Mouse (Mus musculus): ENCODE measurements around the gene Tmem185b.
A peak's percentile ranks its signal among the peaks of the same experiment; 100 is the strongest.

The Tmem185b gene

DNA sequence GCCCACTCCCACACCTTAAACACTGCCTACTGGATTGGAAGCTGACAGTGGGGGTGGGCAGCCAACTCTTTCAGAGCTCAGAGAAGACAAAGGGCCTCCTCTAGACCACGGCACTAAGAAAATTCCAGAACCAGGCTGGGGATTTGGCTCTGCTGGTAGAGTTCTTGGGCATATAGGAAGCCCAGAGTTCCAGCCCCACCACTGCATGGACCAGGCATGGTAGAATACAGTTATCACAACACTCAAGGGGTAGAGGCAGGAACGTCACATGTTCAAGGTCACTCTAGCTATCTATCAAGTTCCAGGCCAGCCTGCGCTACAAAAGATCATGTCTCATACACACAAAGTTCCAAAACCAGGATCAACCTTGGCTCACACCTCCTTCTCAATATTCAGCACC, 22.8 kb upstream of the Tmem185b start:
- DNase-seq (ENCODE audit: low spot score in 2 of 2) = no peak

DNA sequence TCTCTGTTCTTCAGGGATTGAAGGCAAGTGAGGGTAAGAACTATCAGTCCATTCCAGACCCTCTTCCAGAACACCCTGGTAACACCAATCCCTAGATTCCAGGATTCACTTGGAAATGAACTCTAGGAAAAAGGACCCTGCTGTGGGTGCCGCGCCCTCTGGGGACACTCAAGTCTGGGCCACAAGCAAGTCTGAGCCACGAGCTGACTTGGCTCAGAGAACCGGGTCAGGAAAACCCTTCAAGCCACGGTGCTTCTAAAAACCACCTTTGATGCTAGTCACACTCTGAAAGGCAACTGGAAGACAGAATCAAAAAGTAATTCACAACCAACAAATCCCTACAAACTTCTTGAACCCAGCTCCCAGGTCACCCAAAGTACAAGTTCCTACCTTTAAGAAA, 22.2 kb upstream of the Tmem185b start:
- DNase-seq (ENCODE audit: low spot score in 2 of 2) = no peak

GRCm38 (mm10) chr1:119504260-119505062, 21.5 kb upstream of the Tmem185b start, which contains the start of gene Ralb:
Gene Ralb, minus strand, starts transcription at chr1:119504794.
- peak; percentile 95 to 98 for DNase-seq (ENCODE audit: low spot score in 2 of 2)

GRCm38 (mm10) chr1:119505951-119506350, 20.0 kb upstream of the Tmem185b start:
- no peak for DNase-seq (ENCODE audit: low spot score in 2 of 2)

DNA sequence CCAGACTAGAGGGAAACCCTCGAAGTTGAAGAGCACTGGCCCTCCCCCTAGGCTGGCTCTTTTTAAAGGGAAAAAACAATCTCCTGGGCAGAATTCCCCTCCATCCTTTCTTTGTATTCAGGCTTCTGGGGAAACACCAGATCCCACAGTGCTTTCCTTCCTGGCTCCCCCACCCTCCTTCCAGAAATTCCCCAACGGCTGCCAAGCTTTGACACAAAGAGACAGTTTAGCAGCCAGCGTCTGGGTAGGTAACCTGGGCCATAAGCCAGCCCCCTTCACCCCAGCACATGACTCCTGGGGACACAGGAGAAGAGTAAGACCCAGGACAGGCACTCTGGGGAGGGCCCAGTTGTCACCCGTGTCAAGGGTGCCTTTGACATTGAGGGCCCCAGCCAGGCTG, 17.4 kb upstream of the Tmem185b start:
- DNase-seq (ENCODE audit: low spot score in 2 of 2) = no peak

- no peak for DNase-seq (ENCODE audit: low spot score in 2 of 2)
These were observed 16.5 kb upstream of the Tmem185b start for GRCm38 (mm10) chr1:119509474-119509873.

GRCm38 (mm10) chr1:119510409-119510808, 15.6 kb upstream of the Tmem185b start:
- DNase-seq (ENCODE audit: low spot score in 2 of 2) = no peak

GRCm38 (mm10) chr1:119510857-119511256, 15.1 kb upstream of the Tmem185b start:
- DNase-seq (ENCODE audit: low spot score in 2 of 2) = no peak

- no peak for DNase-seq (ENCODE audit: low spot score in 2 of 2)
These were observed 7.9 kb upstream of the Tmem185b start for GRCm38 (mm10) chr1:119518060-119518459.

DNA sequence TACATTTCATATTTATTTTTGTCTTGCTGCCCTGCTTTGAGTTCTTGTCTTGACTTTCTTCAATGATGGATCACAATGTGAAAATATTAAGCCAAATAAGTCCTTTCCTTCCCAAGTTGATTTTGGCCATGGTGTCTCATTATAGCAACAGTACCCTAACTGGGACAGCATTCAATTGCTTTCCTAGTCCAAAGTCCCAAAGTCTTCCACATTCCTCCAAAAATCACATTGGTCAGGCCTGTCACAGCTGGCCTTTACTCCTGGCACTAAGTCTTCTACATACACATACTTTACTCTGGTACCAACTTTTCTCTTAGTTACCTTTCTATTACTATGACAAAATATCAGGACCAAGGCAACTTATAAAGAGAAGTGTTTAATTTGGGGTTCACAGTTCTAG, 7.2 kb upstream of the Tmem185b start:
- DNase-seq (ENCODE audit: low spot score in 2 of 2) = no peak

DNA sequence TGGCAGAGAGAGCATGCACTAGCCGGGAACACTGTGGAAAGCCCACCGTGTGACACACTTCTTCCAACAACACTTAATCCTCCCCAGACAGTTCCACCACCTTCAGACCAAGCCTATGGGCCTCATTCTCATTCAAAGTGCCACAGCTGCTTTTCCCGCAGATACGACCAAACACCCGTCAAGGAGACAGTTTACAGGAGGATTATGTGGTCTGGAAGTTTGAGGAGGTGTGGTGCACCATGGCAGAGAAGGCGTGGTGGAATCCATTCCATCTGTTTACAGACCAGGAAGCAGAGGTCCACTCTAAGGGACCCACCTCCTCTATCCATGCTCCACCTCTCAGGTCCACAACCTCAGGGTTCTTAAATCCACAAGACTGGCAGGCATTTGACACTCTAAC, 6.7 kb upstream of the Tmem185b start:
- no peak for DNase-seq (ENCODE audit: low spot score in 2 of 2)

GRCm38 (mm10) chr1:119521029-119521428, 4.9 kb upstream of the Tmem185b start:
- no peak for DNase-seq (ENCODE audit: low spot score in 2 of 2)

DNA sequence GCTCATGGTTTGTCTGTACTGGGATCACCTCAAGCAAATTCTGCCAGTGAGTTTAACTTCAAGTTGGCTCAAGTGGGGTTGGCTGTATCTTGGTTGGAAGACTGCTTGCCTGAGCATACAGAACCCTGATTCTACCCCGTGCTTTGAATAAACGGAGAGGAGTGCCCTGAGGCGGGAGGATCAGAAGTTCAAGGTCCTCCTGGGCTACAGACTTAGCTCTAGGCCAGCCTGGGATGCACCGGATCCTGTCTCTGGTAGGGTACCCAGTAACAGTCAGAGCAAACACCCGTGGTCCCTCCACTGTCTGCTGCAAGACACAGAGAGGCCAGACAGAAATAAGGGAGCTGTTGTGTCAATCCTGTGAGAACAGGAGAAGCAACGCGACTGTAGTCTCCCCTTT, 4.3 kb upstream of the Tmem185b start:
- DNase-seq (ENCODE audit: low spot score in 2 of 2) = no peak

DNA sequence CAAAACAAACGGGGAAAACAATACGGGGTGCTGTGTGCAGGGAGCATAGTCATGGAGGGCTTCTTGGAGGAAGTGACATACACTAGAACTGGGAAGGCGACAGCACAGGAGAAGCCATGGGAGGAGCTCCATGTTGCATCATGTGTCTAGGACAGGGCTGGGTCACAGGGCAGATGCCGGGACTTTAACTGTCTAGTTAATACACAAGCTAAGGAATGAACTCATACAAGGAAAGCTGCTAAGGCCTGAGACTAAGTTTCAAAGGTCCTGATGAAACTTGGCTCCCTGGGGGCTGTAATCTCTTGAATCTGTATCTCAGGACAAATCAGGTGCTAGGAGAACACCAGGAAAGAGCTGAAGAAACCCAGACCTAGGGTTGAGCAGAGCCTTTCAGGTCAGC, 3.2 kb upstream of the Tmem185b start:
- DNase-seq (ENCODE audit: low spot score in 2 of 2) = no peak

DNA sequence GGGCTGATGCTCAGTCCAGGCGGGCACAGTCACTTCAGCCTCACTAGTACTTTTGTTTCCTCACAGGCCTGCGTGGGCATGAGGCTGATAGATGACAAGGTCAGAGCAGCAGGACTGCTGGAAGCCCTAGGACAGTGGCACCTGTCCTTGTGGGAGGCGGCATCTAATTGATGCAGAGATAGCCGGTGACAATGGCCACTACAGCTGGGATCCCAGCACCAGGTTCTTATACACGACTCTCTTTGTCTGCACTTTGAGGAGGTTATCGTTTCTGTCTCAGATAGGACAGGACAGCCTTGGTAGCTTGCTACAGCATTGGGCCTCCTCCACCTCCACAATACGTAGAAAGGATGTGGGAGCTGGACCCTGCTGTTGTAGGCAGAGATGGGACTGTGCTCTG, 2.6 kb upstream of the Tmem185b start:
- no peak for DNase-seq (ENCODE audit: low spot score in 2 of 2)

- DNase-seq (ENCODE audit: low spot score in 2 of 2) = no peak
These were observed 2.1 kb upstream of the Tmem185b start for GRCm38 (mm10) chr1:119523826-119524225.

- no peak for DNase-seq (ENCODE audit: low spot score in 2 of 2)
These were observed 936 bp upstream of the Tmem185b start for GRCm38 (mm10) chr1:119525004-119525444.

GRCm38 (mm10) chr1:119530941-119531340, 5.0 kb downstream of the Tmem185b start:
- no peak for DNase-seq (ENCODE audit: low spot score in 2 of 2)

GRCm38 (mm10) chr1:119532165-119532564, 6.2 kb downstream of the Tmem185b start:
- DNase-seq (ENCODE audit: low spot score in 2 of 2) = no peak

GRCm38 (mm10) chr1:119533093-119533805, 7.3 kb downstream of the Tmem185b start:
- DNase-seq (ENCODE audit: low spot score in 2 of 2) = no peak

GRCm38 (mm10) chr1:119534341-119534740, 8.4 kb downstream of the Tmem185b start:
- no peak for DNase-seq (ENCODE audit: low spot score in 2 of 2)

GRCm38 (mm10) chr1:119536122-119536521, 10.2 kb downstream of the Tmem185b start:
- DNase-seq (ENCODE audit: low spot score in 2 of 2) = no peak

DNA sequence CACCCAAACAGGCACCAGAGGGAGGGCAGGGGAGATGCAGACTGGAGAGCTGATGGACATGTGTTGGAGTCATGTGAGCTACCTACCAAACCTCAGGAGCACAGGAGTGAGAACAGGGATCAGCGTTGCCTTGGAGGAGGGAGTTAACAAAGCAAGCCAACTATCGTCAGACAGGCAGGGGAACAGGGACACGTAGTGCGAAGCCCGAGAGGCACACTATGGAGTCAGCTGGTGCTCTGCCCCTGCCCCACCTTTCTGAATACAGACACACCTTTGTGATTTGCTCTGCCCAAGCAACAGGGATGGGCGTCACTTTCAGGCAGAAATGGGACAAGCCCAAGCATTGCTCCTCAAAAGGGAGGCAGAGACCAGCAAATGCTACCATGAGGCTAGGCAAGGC, 11.7 kb downstream of the Tmem185b start:
- DNase-seq (ENCODE audit: low spot score in 2 of 2) = no peak

Measured in frontal cortex, postnatal 10 days (tissue).